Mouse (Mus musculus): ENCODE measurements around the gene Slc26a5. TPM values are rescaled to one million over a fixed set of nuclear protein-coding genes. Genes with fewer than 3 reads are reported as not detected.

The Slc26a5 gene
- total RNA-seq, 1 experiment, result 0.27 TPM

- Histone ChIP-seq H3K4me3 (ENCODE audit: insufficient read depth in 1 of 2, low read depth in 1 of 2, low read length in 2 of 2, poor library complexity in 1 of 2, severe bottlenecking in 1 of 2) (no peak overlapping the region), H3K9ac (ENCODE audit: insufficient read depth, low read depth, low read length, poor library complexity, severe bottlenecking) (no peak overlapping the region), H3K36me3 (ENCODE audit: control insufficient read depth, insufficient read depth, low read length, poor library complexity, severe bottlenecking) (no peaks in the 10 kb centered on the region), H3K9me3 (ENCODE audit: control insufficient read depth, insufficient read depth, low read depth, low read length) (no peaks in the 10 kb centered on the region), H3K27ac (ENCODE audit: insufficient read depth, low read depth, low read length, poor library complexity, severe bottlenecking) (no peak overlapping the region), H3K4me1 (ENCODE audit: control insufficient read depth in 2 of 2, insufficient read depth in 2 of 2, low read length in 2 of 2, poor library complexity in 1 of 2) (peaks cover 2% of the 10 kb centered on the region in 2 experiments; a peak in 1 of 4 replicates)
- TF ChIP-seq ZNF384 (IDR thresholded peaks at IDR 0.05; ENCODE audit: low read depth, low read length), result no peak
- no peak for TF ChIP-seq HCFC1 (IDR thresholded peaks at IDR 0.05; ENCODE audit: borderline replicate concordance, insufficient read depth, low read length)
- TF ChIP-seq CHD2 (IDR thresholded peaks at IDR 0.05; ENCODE audit: low read depth, low read length), result no peak
- no peak for TF ChIP-seq ZC3H11A (IDR thresholded peaks at IDR 0.05; ENCODE audit: borderline replicate concordance, low read depth, low read length)
- TF ChIP-seq MAFK (IDR thresholded peaks at IDR 0.05; ENCODE audit: insufficient read depth, low read depth, low read length), result no peak
- in situ Hi-C loops (cut with MboI; ENCODE audit: low sequenced_read_pairs in 2 of 2, unreplicated experiment in 2 of 2), result no loop called here
- no peak for DNase-seq (ENCODE audit: low read depth, low spot score)
Measured at GRCm38 (mm10) chr5:21813994-21814393, 51.4 kb downstream of the Slc26a5 start.

- H3K27ac ChIP-seq (ENCODE audit: insufficient read depth, low read depth, low read length, poor library complexity, severe bottlenecking), result no peak overlapping the region
- peaks cover 2% of the 10 kb centered on the region in 2 experiments; a peak in 1 of 4 replicates for H3K4me1 ChIP-seq (ENCODE audit: control insufficient read depth in 2 of 2, insufficient read depth in 2 of 2, low read length in 2 of 2, poor library complexity in 1 of 2)
- in situ Hi-C loops (cut with MboI; ENCODE audit: low sequenced_read_pairs in 2 of 2, unreplicated experiment in 2 of 2), result no loop called here
- DNase-seq (ENCODE audit: low read depth, low spot score), result peak; percentile 54
- H3K9ac ChIP-seq (ENCODE audit: insufficient read depth, low read depth, low read length, poor library complexity, severe bottlenecking), result no peak overlapping the region
- no peaks in the 10 kb centered on the region for H3K9me3 ChIP-seq (ENCODE audit: control insufficient read depth, insufficient read depth, low read depth, low read length)
- H3K4me3 ChIP-seq (ENCODE audit: insufficient read depth in 1 of 2, low read depth in 1 of 2, low read length in 2 of 2, poor library complexity in 1 of 2, severe bottlenecking in 1 of 2), result no peak overlapping the region
- H3K36me3 ChIP-seq (ENCODE audit: control insufficient read depth, insufficient read depth, low read length, poor library complexity, severe bottlenecking), result no peaks in the 10 kb centered on the region
- no peak for TF ChIP-seq MAFK (IDR thresholded peaks at IDR 0.05; ENCODE audit: insufficient read depth, low read depth, low read length)
- no peak for TF ChIP-seq CHD2 (IDR thresholded peaks at IDR 0.05; ENCODE audit: low read depth, low read length)
- TF ChIP-seq ZNF384 (IDR thresholded peaks at IDR 0.05; ENCODE audit: low read depth, low read length), result peak; percentile 58
- no peak for TF ChIP-seq HCFC1 (IDR thresholded peaks at IDR 0.05; ENCODE audit: borderline replicate concordance, insufficient read depth, low read length)
- TF ChIP-seq ZC3H11A (IDR thresholded peaks at IDR 0.05; ENCODE audit: borderline replicate concordance, low read depth, low read length), result no peak
Measured at GRCm38 (mm10) chr5:21810924-21811323, 54.5 kb downstream of the Slc26a5 start.

GRCm38 (mm10) chr5:21804837-21805236 is 60.6 kb downstream of the Slc26a5 start:
- no peak for TF ChIP-seq MAFK (IDR thresholded peaks at IDR 0.05; ENCODE audit: insufficient read depth, low read depth, low read length)
- TF ChIP-seq CHD2 (IDR thresholded peaks at IDR 0.05; ENCODE audit: low read depth, low read length), result no peak
- no peak for TF ChIP-seq ZNF384 (IDR thresholded peaks at IDR 0.05; ENCODE audit: low read depth, low read length)
- TF ChIP-seq HCFC1 (IDR thresholded peaks at IDR 0.05; ENCODE audit: borderline replicate concordance, insufficient read depth, low read length), result no peak
- Histone ChIP-seq H3K9ac (ENCODE audit: insufficient read depth, low read depth, low read length, poor library complexity, severe bottlenecking) (no peak overlapping the region), H3K27ac (ENCODE audit: insufficient read depth, low read depth, low read length, poor library complexity, severe bottlenecking) (no peak overlapping the region), H3K9me3 (ENCODE audit: control insufficient read depth, insufficient read depth, low read depth, low read length) (no peaks in the 10 kb centered on the region), H3K4me1 (ENCODE audit: control insufficient read depth in 2 of 2, insufficient read depth in 2 of 2, low read length in 2 of 2, poor library complexity in 1 of 2) (no peaks in the 10 kb centered on the region; a peak in 1 of 4 replicates), H3K36me3 (ENCODE audit: control insufficient read depth, insufficient read depth, low read length, poor library complexity, severe bottlenecking) (peaks cover 22% of the 10 kb centered on the region), H3K4me3 (ENCODE audit: insufficient read depth in 1 of 2, low read depth in 1 of 2, low read length in 2 of 2, poor library complexity in 1 of 2, severe bottlenecking in 1 of 2) (no peak overlapping the region)
- DNase-seq (ENCODE audit: low read depth, low spot score), result no peak
- in situ Hi-C loops (cut with MboI; ENCODE audit: low sequenced_read_pairs in 2 of 2, unreplicated experiment in 2 of 2), result no loop called here

GRCm38 (mm10) chr5:21803691-21804188 is 61.7 kb downstream of the Slc26a5 start:
- H3K4me1 ChIP-seq (ENCODE audit: control insufficient read depth in 2 of 2, insufficient read depth in 2 of 2, low read length in 2 of 2, poor library complexity in 1 of 2), result no peaks in the 10 kb centered on the region; a peak in 1 of 4 replicates
- no peak overlapping the region for H3K27ac ChIP-seq (ENCODE audit: insufficient read depth, low read depth, low read length, poor library complexity, severe bottlenecking)
- H3K9me3 ChIP-seq (ENCODE audit: control insufficient read depth, insufficient read depth, low read depth, low read length), result no peaks in the 10 kb centered on the region
- H3K4me3 ChIP-seq (ENCODE audit: insufficient read depth in 1 of 2, low read depth in 1 of 2, low read length in 2 of 2, poor library complexity in 1 of 2, severe bottlenecking in 1 of 2), result no peak overlapping the region
- H3K9ac ChIP-seq (ENCODE audit: insufficient read depth, low read depth, low read length, poor library complexity, severe bottlenecking), result no peak overlapping the region
- in situ Hi-C loops (cut with MboI; ENCODE audit: low sequenced_read_pairs in 2 of 2, unreplicated experiment in 2 of 2), result no loop called here
- H3K36me3 ChIP-seq (ENCODE audit: control insufficient read depth, insufficient read depth, low read length, poor library complexity, severe bottlenecking), result peaks cover 28% of the 10 kb centered on the region
- DNase-seq (ENCODE audit: low read depth, low spot score), result no peak
- TF ChIP-seq ZNF384 (IDR thresholded peaks at IDR 0.05; ENCODE audit: low read depth, low read length), result no peak
- no peak for TF ChIP-seq HCFC1 (IDR thresholded peaks at IDR 0.05; ENCODE audit: borderline replicate concordance, insufficient read depth, low read length)
- no peak for TF ChIP-seq CHD2 (IDR thresholded peaks at IDR 0.05; ENCODE audit: low read depth, low read length)
- no peak for TF ChIP-seq ZC3H11A (IDR thresholded peaks at IDR 0.05; ENCODE audit: borderline replicate concordance, low read depth, low read length)
- TF ChIP-seq MAFK (IDR thresholded peaks at IDR 0.05; ENCODE audit: insufficient read depth, low read depth, low read length), result no peak

GRCm38 (mm10) chr5:21802907-21803306 is 62.5 kb downstream of the Slc26a5 start:
- no peak for DNase-seq (ENCODE audit: low read depth, low spot score)
- TF ChIP-seq ZC3H11A (IDR thresholded peaks at IDR 0.05; ENCODE audit: borderline replicate concordance, low read depth, low read length) (no peak), HCFC1 (IDR thresholded peaks at IDR 0.05; ENCODE audit: borderline replicate concordance, insufficient read depth, low read length) (no peak), MAFK (IDR thresholded peaks at IDR 0.05; ENCODE audit: insufficient read depth, low read depth, low read length) (no peak), CHD2 (IDR thresholded peaks at IDR 0.05; ENCODE audit: low read depth, low read length) (no peak), ZNF384 (IDR thresholded peaks at IDR 0.05; ENCODE audit: low read depth, low read length) (no peak)
- Histone ChIP-seq H3K4me1 (ENCODE audit: control insufficient read depth in 2 of 2, insufficient read depth in 2 of 2, low read length in 2 of 2, poor library complexity in 1 of 2) (no peaks in the 10 kb centered on the region; a peak in 1 of 4 replicates), H3K9ac (ENCODE audit: insufficient read depth, low read depth, low read length, poor library complexity, severe bottlenecking) (no peak overlapping the region), H3K4me3 (ENCODE audit: insufficient read depth in 1 of 2, low read depth in 1 of 2, low read length in 2 of 2, poor library complexity in 1 of 2, severe bottlenecking in 1 of 2) (no peak overlapping the region), H3K9me3 (ENCODE audit: control insufficient read depth, insufficient read depth, low read depth, low read length) (no peaks in the 10 kb centered on the region), H3K36me3 (ENCODE audit: control insufficient read depth, insufficient read depth, low read length, poor library complexity, severe bottlenecking) (peaks cover 31% of the 10 kb centered on the region), H3K27ac (ENCODE audit: insufficient read depth, low read depth, low read length, poor library complexity, severe bottlenecking) (no peak overlapping the region)
- in situ Hi-C loops (cut with MboI; ENCODE audit: low sequenced_read_pairs in 2 of 2, unreplicated experiment in 2 of 2), result no loop called here

Measured in ES-E14 (cell line).